Mouse (Mus musculus): ENCODE data around the gene Sprn. TPM values are rescaled to one million over a fixed set of nuclear protein-coding genes. Genes with fewer than 3 reads are reported as not detected.

The Sprn gene
- total and polyA plus RNA-seq, 3 experiments = 0.11 TPM; not detected in 2

DNA sequence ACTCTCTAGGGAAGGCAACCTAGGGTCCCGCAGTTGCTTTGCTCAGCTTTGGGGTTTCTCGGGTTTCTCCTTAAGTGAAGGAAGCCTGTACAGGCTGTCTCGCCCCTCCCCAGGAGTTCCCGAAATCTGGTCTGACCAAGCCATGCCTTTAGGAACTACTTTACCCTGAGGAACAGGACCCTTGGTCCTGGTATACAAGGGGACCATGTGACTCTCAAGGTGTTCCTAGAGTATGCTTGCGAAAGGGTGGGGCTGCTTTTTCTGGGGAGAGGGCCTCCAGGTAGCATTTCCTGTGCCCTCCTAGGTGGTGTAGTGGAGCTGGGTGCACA, 28.7 kb downstream of the Sprn start:
- 0 out of 2 replicates have a peak, but pooled peaks cover 2% of the 10 kb centered on the region for H3K27me3 ChIP-seq (ENCODE audit: insufficient read depth, low read length)
- H3K4me1 ChIP-seq (ENCODE audit: insufficient read depth, low read depth, low read length) = peaks cover 63% of the 10 kb centered on the region
- H3K4me3 ChIP-seq (ENCODE audit: low read depth, low read length) = peak overlapping the region; percentile 84
- no peaks in the 10 kb centered on the region for H3K9me3 ChIP-seq (replicated peaks)
- peaks cover 41% of the 10 kb centered on the region for H3K36me3 ChIP-seq (replicated peaks)
- no peak for ATAC-seq (ENCODE audit: extremely low read depth, insufficient number of reproducible peaks, low FRiP score, poor library complexity, severe bottlenecking)
- DNase-seq (ENCODE audit: low spot score) = no peak
- TF ChIP-seq GATA2 (IDR thresholded peaks at IDR 0.05; ENCODE audit: borderline replicate concordance, low read depth, low read length) (no peak), CTCF (IDR thresholded peaks at IDR 0.05; ENCODE audit: low read depth, low read length) (no peak), POLR2AphosphoS5 (IDR thresholded peaks at IDR 0.05; ENCODE audit: insufficient replicate concordance, low read depth, low read length) (no peak), TAL1 (conservative IDR thresholded peaks at IDR 0.05; ENCODE audit: low read depth, low read length) (no peak), GATA1 (IDR thresholded peaks at IDR 0.05; ENCODE audit: borderline replicate concordance, low read length) (no peak)

DNA sequence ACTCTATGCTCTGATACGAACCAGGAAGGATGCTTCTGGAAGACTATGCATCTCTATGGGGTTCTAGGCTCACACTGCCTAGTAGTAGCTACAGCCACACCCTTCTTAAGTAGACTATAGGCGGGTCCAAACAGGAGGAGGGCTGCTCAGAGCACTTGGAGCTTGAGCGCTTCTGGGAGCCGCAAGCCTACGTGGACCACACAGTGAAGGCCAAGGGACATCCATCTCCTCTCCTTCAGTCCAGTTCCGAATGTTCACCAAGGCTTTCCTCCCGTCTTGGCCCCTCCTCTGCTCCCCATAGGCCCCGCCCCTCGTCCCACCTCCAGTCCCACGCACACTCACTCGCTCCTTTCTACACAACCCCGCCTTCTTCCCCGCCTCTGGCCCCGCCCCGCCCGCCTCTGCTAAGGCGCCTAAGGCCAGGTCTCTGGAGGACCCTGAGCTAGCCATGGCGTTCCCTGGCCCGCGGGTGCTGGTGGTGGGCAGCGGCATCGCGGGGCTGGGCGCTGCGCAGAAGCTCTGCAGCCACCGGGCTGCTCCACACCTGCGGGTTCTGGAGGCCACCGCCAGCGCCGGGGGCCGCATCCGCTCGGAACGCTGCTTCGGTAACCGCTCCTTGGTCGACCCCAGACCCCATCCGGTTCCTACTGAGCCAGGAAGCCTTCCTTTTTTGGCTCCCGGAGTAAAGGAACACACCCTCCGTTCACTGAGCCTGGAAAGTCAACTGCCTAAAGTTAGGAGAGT, 29.2 kb downstream of the Sprn start:
- peaks cover 63% of the 10 kb centered on the region for H3K4me1 ChIP-seq (ENCODE audit: insufficient read depth, low read depth, low read length)
- no peak for TF ChIP-seq GATA2 (IDR thresholded peaks at IDR 0.05; ENCODE audit: borderline replicate concordance, low read depth, low read length)
- no peak for TF ChIP-seq POLR2AphosphoS5 (IDR thresholded peaks at IDR 0.05; ENCODE audit: insufficient replicate concordance, low read depth, low read length)
- TF ChIP-seq GATA1 (IDR thresholded peaks at IDR 0.05; ENCODE audit: borderline replicate concordance, low read length) = no peak
- TF ChIP-seq TAL1 (conservative IDR thresholded peaks at IDR 0.05; ENCODE audit: low read depth, low read length) = no peak
- TF ChIP-seq CTCF (IDR thresholded peaks at IDR 0.05; ENCODE audit: low read depth, low read length) = no peak
- peaks cover 37% of the 10 kb centered on the region for H3K36me3 ChIP-seq (replicated peaks)
- ATAC-seq (ENCODE audit: extremely low read depth, insufficient number of reproducible peaks, low FRiP score, poor library complexity, severe bottlenecking) = peak; percentile 96
- H3K9me3 ChIP-seq (replicated peaks) = no peaks in the 10 kb centered on the region
- peak overlapping the region; percentile 84 for H3K4me3 ChIP-seq (ENCODE audit: low read depth, low read length)
- DNase-seq (ENCODE audit: low spot score) = peak; percentile 84
- H3K27me3 ChIP-seq (ENCODE audit: insufficient read depth, low read length) = 0 out of 2 replicates have a peak, but pooled peaks cover 2% of the 10 kb centered on the region

DNA sequence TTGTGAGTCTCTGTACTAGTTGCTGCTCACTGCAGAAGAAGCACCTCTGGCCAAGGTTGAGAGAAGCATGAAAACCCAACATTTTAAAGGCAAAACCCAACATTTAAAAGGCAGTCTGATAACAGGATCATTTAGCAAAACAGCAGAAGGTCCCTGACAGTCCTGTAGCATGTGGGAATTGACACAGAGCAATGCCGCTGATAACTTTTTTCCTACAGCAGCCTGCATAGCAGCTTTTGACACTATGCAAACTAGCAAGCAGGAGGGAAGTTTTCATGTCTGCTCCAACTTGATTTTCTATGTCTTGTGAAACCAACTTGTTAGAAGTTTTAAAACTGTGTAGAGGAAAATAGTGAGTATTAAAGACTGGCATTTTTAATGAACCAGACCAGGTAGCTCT, 30.3 kb downstream of the Sprn start:
- H3K36me3 ChIP-seq (replicated peaks) = peaks cover 26% of the 10 kb centered on the region
- peaks cover 58% of the 10 kb centered on the region for H3K4me1 ChIP-seq (ENCODE audit: insufficient read depth, low read depth, low read length)
- ATAC-seq (ENCODE audit: extremely low read depth, insufficient number of reproducible peaks, low FRiP score, poor library complexity, severe bottlenecking) (no peak), DNase-seq (ENCODE audit: low spot score) (no peak)
- no peak for TF ChIP-seq GATA2 (IDR thresholded peaks at IDR 0.05; ENCODE audit: borderline replicate concordance, low read depth, low read length)
- no peak for TF ChIP-seq POLR2AphosphoS5 (IDR thresholded peaks at IDR 0.05; ENCODE audit: insufficient replicate concordance, low read depth, low read length)
- H3K27me3 ChIP-seq (ENCODE audit: insufficient read depth, low read length) = 0 out of 2 replicates have a peak, but pooled peaks cover 2% of the 10 kb centered on the region
- H3K4me3 ChIP-seq (ENCODE audit: low read depth, low read length) = no peak overlapping the region
- no peaks in the 10 kb centered on the region for H3K9me3 ChIP-seq (replicated peaks)

DNA sequence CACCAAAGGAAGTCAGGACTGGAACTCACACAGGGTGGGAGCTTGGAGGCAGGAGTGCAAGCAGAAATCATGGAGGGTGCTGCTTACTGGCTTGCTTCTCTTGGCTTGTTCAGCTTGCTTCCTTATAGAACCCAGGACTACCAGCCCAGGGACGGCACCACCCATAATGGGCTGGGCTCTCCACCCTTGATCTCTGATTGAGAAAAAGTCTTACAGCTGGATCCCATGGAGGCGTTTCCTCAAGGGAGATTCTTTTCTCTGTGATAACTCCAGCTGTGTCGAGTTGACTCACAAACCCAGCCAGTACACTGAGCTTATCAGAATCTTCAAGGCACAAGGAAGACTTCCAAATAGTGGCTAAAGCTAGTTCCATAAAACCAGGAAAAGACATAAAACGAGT, 31.9 kb downstream of the Sprn start:
- Histone ChIP-seq H3K36me3 (replicated peaks) (peaks cover 12% of the 10 kb centered on the region), H3K27me3 (ENCODE audit: insufficient read depth, low read length) (0 out of 2 replicates have a peak, but pooled peaks cover 2% of the 10 kb centered on the region), H3K4me1 (ENCODE audit: insufficient read depth, low read depth, low read length) (peaks cover 45% of the 10 kb centered on the region), H3K9me3 (replicated peaks) (no peaks in the 10 kb centered on the region), H3K4me3 (ENCODE audit: low read depth, low read length) (no peak overlapping the region)
- no peak for TF ChIP-seq CTCF (IDR thresholded peaks at IDR 0.05; ENCODE audit: low read depth, low read length)
- ATAC-seq (ENCODE audit: extremely low read depth, insufficient number of reproducible peaks, low FRiP score, poor library complexity, severe bottlenecking) = no peak
- DNase-seq (ENCODE audit: low spot score) = no peak

DNA sequence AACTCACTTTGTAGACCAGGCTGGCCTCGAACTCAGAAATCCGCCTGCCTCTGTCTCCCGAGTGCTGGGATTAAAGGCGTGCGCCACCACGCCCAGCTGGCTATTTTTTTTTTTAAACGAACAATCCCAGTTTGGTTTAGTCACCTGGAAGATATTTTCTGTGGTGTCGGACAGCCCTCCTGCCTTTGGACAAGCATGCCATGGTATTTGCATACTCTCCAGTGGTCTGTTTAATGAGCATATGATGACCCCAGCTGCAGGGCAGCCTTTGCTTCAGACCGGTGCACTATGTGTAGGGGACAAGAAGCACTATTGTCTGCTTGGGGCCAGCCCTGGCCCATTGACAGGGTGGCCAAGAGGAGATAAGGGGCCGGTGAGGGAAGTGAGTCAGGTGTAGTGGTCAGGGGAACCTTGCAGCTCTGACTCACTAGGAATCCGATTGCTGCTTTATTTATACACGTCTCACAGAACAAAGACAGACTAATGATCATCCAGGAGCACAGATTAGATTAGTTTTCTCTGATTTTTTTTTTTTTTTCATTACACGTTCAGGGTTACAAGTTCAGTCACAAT, 33.3 kb downstream of the Sprn start:
- no peak overlapping the region for H3K4me3 ChIP-seq (ENCODE audit: low read depth, low read length)
- H3K36me3 ChIP-seq (replicated peaks) = no peaks in the 10 kb centered on the region
- no peak for DNase-seq (ENCODE audit: low spot score)
- H3K4me1 ChIP-seq (ENCODE audit: insufficient read depth, low read depth, low read length) = peaks cover 41% of the 10 kb centered on the region
- 0 out of 2 replicates have a peak, but pooled peaks cover 2% of the 10 kb centered on the region for H3K27me3 ChIP-seq (ENCODE audit: insufficient read depth, low read length)
- H3K9me3 ChIP-seq (replicated peaks) = no peaks in the 10 kb centered on the region
- TF ChIP-seq TAL1 (conservative IDR thresholded peaks at IDR 0.05; ENCODE audit: low read depth, low read length) (no peak), CTCF (IDR thresholded peaks at IDR 0.05; ENCODE audit: low read depth, low read length) (no peak)
- no peak for ATAC-seq (ENCODE audit: extremely low read depth, insufficient number of reproducible peaks, low FRiP score, poor library complexity, severe bottlenecking)

DNA sequence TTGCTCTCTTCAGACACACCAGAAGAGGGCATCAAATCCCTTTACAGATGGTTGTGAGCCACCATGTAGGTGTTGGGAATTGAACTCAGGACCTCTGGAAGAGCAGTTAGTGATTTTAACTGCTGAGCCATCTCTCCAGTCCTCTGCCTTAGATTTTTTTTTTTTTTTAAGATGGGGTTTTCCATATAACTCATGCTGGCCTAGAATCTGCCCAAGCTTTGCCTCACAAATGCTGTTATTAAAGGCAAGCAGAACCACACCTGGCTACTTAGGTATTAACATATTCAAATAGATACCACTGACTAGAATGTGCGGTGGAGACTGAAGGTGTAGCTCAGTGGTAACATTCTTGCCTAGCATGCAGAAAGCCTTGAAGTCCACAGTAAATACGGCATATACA, 34.2 kb downstream of the Sprn start:
- H3K9me3 ChIP-seq (replicated peaks) = no peaks in the 10 kb centered on the region
- TF ChIP-seq POLR2AphosphoS5 (IDR thresholded peaks at IDR 0.05; ENCODE audit: insufficient replicate concordance, low read depth, low read length) = no peak
- TF ChIP-seq GATA1 (IDR thresholded peaks at IDR 0.05; ENCODE audit: borderline replicate concordance, low read length) = no peak
- no peak for TF ChIP-seq GATA2 (IDR thresholded peaks at IDR 0.05; ENCODE audit: borderline replicate concordance, low read depth, low read length)
- TF ChIP-seq CTCF (IDR thresholded peaks at IDR 0.05; ENCODE audit: low read depth, low read length) = no peak
- no peak for TF ChIP-seq TAL1 (conservative IDR thresholded peaks at IDR 0.05; ENCODE audit: low read depth, low read length)
- 0 out of 2 replicates have a peak, but pooled peaks cover 2% of the 10 kb centered on the region for H3K27me3 ChIP-seq (ENCODE audit: insufficient read depth, low read length)
- no peaks in the 10 kb centered on the region for H3K36me3 ChIP-seq (replicated peaks)
- no peak overlapping the region for H3K4me3 ChIP-seq (ENCODE audit: low read depth, low read length)
- DNase-seq (ENCODE audit: low spot score) (no peak), ATAC-seq (ENCODE audit: extremely low read depth, insufficient number of reproducible peaks, low FRiP score, poor library complexity, severe bottlenecking) (no peak)
- peaks cover 41% of the 10 kb centered on the region for H3K4me1 ChIP-seq (ENCODE audit: insufficient read depth, low read depth, low read length)
